Mouse (Mus musculus) forebrain, embryonic 15.5 days (tissue): ENCODE results near the gene Tmem248. TPM values are rescaled to one million over a fixed set of nuclear protein-coding genes. Genes with fewer than 3 reads are reported as not detected.

Experiments
- ATAC-seq: fragments of 200-750 bp; cut with Nextera tagmentation; replicated peaks from 2 replicates; pipeline ENCODE4 v1.8.0; 2017; ENCODE audit warnings: mild to moderate bottlenecking, moderate TSS enrichment, moderate library complexity
- H3K27ac ChIP-seq: fragments of 300-500 bp; sonication (generic); replicated peaks from 2 replicates; pipeline ENCODE4 v1.5.1; 2015; ENCODE audit warnings: mild to moderate bottlenecking, inconsistent platforms
- H3K27me3 ChIP-seq: fragments of 300-500 bp; sonication (generic); 2 replicates; pipeline ENCODE4 v1.6.1; 2015; ENCODE audit warnings: inconsistent platforms
- H3K36me3 ChIP-seq: fragments of 300-500 bp; sonication (generic); 2 replicates; pipeline ENCODE4 v1.6.1; 2015; ENCODE audit warnings: mild to moderate bottlenecking, inconsistent platforms
- H3K4me1 ChIP-seq: fragments of 300-500 bp; sonication (generic); 2 replicates; pipeline ENCODE4 v1.6.1; 2015; ENCODE audit warnings: inconsistent platforms
- H3K4me2 ChIP-seq: fragments of 300-500 bp; sonication (generic); replicated peaks from 2 replicates; pipeline ENCODE4 v1.6.1; 2015; ENCODE audit warnings: mild to moderate bottlenecking, inconsistent platforms
- H3K4me3 ChIP-seq: fragments of 300-500 bp; sonication (generic); 2 replicates; pipeline ENCODE4 v1.5.1; 2015; ENCODE audit warnings: mild to moderate bottlenecking, inconsistent platforms
- H3K9ac ChIP-seq: fragments of 300-500 bp; sonication (generic); replicated peaks from 2 replicates; pipeline ENCODE4 v1.6.1; 2015; ENCODE audit warnings: mild to moderate bottlenecking, inconsistent platforms
- H3K9me3 ChIP-seq: fragments of 300-500 bp; sonication (generic); 2 replicates; pipeline ENCODE4 v1.6.1; 2016; ENCODE audit warnings: inconsistent platforms
- whole genome bisulfite sequencing: fragments of 180-500 bp; shearing (Covaris S2); methylation state at CpG from one replicate; pipeline ENCODE4 v1.1.7; 2015; ENCODE audit warnings: mixed read lengths; 5-methylcytosine and 5-hydroxymethylcytosine counted together
- polyA plus RNA-seq: library from polyadenylated mRNA; unstranded; fragments of >200 nt; fragmentation: Nextera tagmentation; extraction: Ambion mirVana; gene quantifications from 2 replicates; pipeline ENCODE4 v1.2.1, GENCODE M21; 2015

Tmem248 gene
- polyA plus RNA-seq, 1 experiment from 2014 or later: 24.1 TPM

DNA sequence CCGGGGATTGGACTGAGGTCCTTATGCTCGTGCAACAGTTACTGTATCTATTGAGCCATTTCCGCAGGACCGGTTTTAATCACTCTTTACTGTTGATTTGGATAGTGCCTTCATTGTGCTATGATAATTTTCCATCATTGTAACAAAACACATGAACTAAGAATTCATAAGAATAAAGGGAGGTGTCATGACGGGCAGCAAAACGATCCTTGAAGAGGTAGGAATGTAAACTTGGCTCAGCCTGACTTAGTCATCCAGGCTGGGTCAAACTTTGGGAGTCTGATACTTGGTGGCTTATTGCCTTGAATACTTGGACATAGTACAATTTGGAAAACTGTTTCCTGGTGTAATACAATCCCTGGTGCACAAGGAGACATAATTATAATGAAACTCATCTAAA is 31.6 kb upstream of the Tmem248 start:
- Histone ChIP-seq H3K27ac (no peak overlapping the region), H3K4me3 (no peak overlapping the region), H3K9ac (no peak overlapping the region), H3K36me3 (peaks cover 16% of the 10 kb centered on the region), H3K4me2 (no peak overlapping the region), H3K27me3 (no peaks in the 10 kb centered on the region), H3K9me3 (no peaks in the 10 kb centered on the region), H3K4me1 (peaks cover 4% of the 10 kb centered on the region; the same call in 1 of the 2 replicates)
- 92% methylated on average over 6 of the region's 6 CpGs for WGBS
- no peak for ATAC-seq

GRCm38 (mm10) chr5:130187383-130187782 is 29.5 kb upstream of the Tmem248 start:
- H3K27ac ChIP-seq: no peak overlapping the region
- H3K36me3 ChIP-seq: peaks cover 35% of the 10 kb centered on the region
- 34% methylated on average over 7 of the region's 7 CpGs for WGBS
- ATAC-seq: no peak
- no peaks in the 10 kb centered on the region for H3K27me3 ChIP-seq
- no peak overlapping the region for H3K9ac ChIP-seq
- H3K4me1 ChIP-seq: peaks cover 4% of the 10 kb centered on the region; the same call in 1 of the 2 replicates
- no peak overlapping the region for H3K4me2 ChIP-seq
- H3K4me3 ChIP-seq: no peak overlapping the region
- H3K9me3 ChIP-seq: no peaks in the 10 kb centered on the region

GRCm38 (mm10) chr5:130190909-130191308 is 26.0 kb upstream of the Tmem248 start:
- H3K27me3 ChIP-seq: no peaks in the 10 kb centered on the region
- H3K27ac ChIP-seq: no peak overlapping the region
- no peak overlapping the region for H3K4me3 ChIP-seq
- WGBS: 92% methylated on average over 6 of the region's 6 CpGs
- peaks cover 4% of the 10 kb centered on the region; the same call in 1 of the 2 replicates for H3K4me1 ChIP-seq
- ATAC-seq: no peak
- peaks cover 47% of the 10 kb centered on the region for H3K36me3 ChIP-seq
- H3K9ac ChIP-seq: no peak overlapping the region
- H3K9me3 ChIP-seq: no peaks in the 10 kb centered on the region
- no peak overlapping the region for H3K4me2 ChIP-seq

- ATAC-seq: no peak
- H3K9ac ChIP-seq: no peak overlapping the region
- H3K36me3 ChIP-seq: peaks cover 47% of the 10 kb centered on the region
- H3K4me1 ChIP-seq: peaks cover 4% of the 10 kb centered on the region; the same call in 1 of the 2 replicates
- H3K9me3 ChIP-seq: no peaks in the 10 kb centered on the region
- WGBS: 94% methylated on average over 6 of the region's 6 CpGs
- H3K27ac ChIP-seq: no peak overlapping the region
- H3K4me2 ChIP-seq: no peak overlapping the region
- no peaks in the 10 kb centered on the region for H3K27me3 ChIP-seq
- H3K4me3 ChIP-seq: no peak overlapping the region
Observed at GRCm38 (mm10) chr5:130191865-130192264, 25.0 kb upstream of the Tmem248 start.

DNA sequence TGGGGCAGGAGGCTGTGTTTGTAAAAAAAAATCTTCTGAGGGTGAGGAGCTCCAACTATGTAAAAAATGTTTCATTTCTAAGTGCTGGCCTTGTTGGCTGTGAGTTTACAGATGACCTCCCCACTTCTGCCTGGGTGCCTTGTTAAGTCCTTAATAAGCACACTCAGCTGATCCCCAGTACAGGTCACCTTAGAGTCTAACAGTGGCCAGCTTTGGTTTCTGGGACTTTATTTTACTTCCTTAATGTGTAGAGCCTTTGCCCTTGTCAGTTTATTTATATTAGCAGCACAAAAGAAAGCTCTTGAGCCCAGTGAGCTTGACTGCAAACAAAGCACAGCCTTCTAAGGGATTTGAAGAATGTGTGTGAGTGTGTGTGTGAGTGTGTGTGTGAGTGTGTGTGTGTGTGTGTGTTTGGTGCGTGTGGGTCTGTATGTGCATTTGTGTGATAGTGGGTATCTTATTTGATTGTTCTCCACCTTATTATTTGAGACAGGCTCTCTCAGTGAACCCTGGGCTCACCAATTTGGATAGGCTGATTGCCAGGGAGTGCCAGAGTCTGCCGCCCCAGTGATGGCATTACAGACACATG is 24.4 kb upstream of the Tmem248 start:
- Histone ChIP-seq H3K36me3 (peaks cover 47% of the 10 kb centered on the region), H3K4me3 (no peak overlapping the region)

GRCm38 (mm10) chr5:130193760-130194159 is 23.1 kb upstream of the Tmem248 start:
- no peak overlapping the region for H3K4me3 ChIP-seq
- no peaks in the 10 kb centered on the region for H3K4me1 ChIP-seq
- H3K9me3 ChIP-seq: no peaks in the 10 kb centered on the region
- no peak for ATAC-seq
- H3K27ac ChIP-seq: no peak overlapping the region
- no peaks in the 10 kb centered on the region for H3K27me3 ChIP-seq
- H3K4me2 ChIP-seq: no peak overlapping the region
- H3K36me3 ChIP-seq: peaks cover 52% of the 10 kb centered on the region
- 90% methylated on average over 3 of the region's 3 CpGs for WGBS
- no peak overlapping the region for H3K9ac ChIP-seq

More for the DNA sequence above, 24.4 kb upstream of the Tmem248 start:
- Histone ChIP-seq H3K9me3 (no peaks in the 10 kb centered on the region), H3K27ac (no peak overlapping the region), H3K4me2 (no peak overlapping the region), H3K4me1 (peaks cover 1% of the 10 kb centered on the region; the same call in 1 of the 2 replicates), H3K27me3 (no peaks in the 10 kb centered on the region), H3K9ac (no peak overlapping the region)
- ATAC-seq: no peak
- 80% methylated on average over 2 of the region's 2 CpGs for WGBS

GRCm38 (mm10) chr5:130196307-130196706 is 20.6 kb upstream of the Tmem248 start:
- H3K36me3 ChIP-seq: peaks cover 32% of the 10 kb centered on the region
- H3K9ac ChIP-seq: no peak overlapping the region
- H3K27ac ChIP-seq: no peak overlapping the region
- H3K27me3 ChIP-seq: no peaks in the 10 kb centered on the region
- ATAC-seq: no peak
- no peaks in the 10 kb centered on the region for H3K9me3 ChIP-seq
- WGBS: 96% methylated on average over 1 of the region's 1 CpGs
- H3K4me1 ChIP-seq: no peaks in the 10 kb centered on the region
- H3K4me3 ChIP-seq: no peak overlapping the region
- no peak overlapping the region for H3K4me2 ChIP-seq

GRCm38 (mm10) chr5:130197454-130197853 is 19.4 kb upstream of the Tmem248 start:
- 89% methylated on average over 3 of the region's 3 CpGs for WGBS
- no peak overlapping the region for H3K27ac ChIP-seq
- H3K4me1 ChIP-seq: no peaks in the 10 kb centered on the region
- no peaks in the 10 kb centered on the region for H3K9me3 ChIP-seq
- H3K4me2 ChIP-seq: no peak overlapping the region
- no peak overlapping the region for H3K9ac ChIP-seq
- ATAC-seq: no peak
- peaks cover 21% of the 10 kb centered on the region for H3K36me3 ChIP-seq
- no peaks in the 10 kb centered on the region for H3K27me3 ChIP-seq
- H3K4me3 ChIP-seq: no peak overlapping the region

DNA sequence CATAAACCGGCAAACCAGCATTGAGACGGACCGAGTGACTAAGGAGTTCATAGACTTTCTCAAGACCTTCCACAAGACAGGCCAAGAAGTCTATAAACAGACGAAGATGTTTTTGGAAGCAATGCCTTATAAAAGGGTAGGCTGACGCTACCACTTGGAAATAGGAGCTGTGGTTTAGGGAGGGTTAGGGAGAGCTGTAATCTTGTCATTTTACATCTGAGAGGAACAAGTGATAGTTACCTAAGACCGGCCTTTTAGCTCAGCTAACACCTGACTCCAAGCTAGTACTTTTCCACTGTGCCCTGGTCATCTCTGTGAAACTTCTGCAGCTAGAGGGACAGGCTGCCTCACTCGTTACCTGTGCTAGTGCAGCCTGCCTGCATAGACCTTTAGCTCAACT is 18.9 kb upstream of the Tmem248 start:
- no peak for ATAC-seq

DNA sequence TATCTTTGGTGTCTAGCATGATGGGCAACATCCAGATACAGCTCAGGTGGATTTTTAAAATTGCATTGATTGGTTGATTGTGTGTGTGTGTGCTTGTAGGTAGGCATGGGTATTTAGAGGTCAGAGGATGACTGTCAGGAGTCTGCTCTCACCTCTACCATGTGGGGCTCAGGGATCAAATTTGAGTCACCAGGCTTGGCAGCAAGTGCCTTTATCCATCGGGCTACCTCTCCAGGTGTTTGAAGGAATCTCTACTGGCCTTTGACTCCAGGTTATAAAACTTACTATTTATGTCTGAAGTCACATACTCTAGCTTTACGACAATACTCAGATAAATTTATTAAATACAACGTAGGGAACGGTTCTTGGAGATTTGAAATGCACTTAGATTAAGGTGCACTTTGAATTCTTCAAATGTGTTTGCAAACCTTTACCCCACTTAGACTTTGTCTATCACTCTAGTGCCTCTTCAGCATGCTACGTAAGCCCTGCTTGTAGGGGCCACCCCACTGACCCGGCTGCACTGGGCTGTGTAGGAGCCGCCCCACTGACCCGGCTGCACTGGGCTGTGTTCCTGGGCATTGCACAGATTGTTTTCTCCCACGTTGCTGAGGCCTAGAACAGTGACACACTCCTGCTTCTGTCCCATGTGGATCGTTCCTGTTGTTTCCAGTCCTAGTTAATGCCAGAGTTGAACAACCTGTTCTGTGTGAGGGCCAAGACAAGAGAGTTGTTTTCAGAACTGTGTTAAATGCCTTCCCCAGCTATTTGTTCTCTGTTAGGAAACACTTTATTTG is 16.4 kb upstream of the Tmem248 start:
- no peaks in the 10 kb centered on the region for H3K4me1 ChIP-seq
- H3K27ac ChIP-seq: no peak overlapping the region
- H3K4me2 ChIP-seq: no peak overlapping the region
- peaks cover 9% of the 10 kb centered on the region; the same call in 1 of the 2 replicates for H3K36me3 ChIP-seq
- no peaks in the 10 kb centered on the region for H3K27me3 ChIP-seq
- H3K4me3 ChIP-seq: no peak overlapping the region
- H3K9me3 ChIP-seq: no peaks in the 10 kb centered on the region
- H3K9ac ChIP-seq: no peak overlapping the region
- ATAC-seq: no peak
- 89% methylated on average over 10 of the region's 10 CpGs for WGBS

More for the DNA sequence above, 18.9 kb upstream of the Tmem248 start:
- H3K27me3 ChIP-seq: no peaks in the 10 kb centered on the region
- no peak overlapping the region for H3K4me3 ChIP-seq
- 96% methylated on average over 7 of the region's 7 CpGs for WGBS
- no peaks in the 10 kb centered on the region for H3K4me1 ChIP-seq
- H3K4me2 ChIP-seq: no peak overlapping the region
- no peak overlapping the region for H3K27ac ChIP-seq
- no peaks in the 10 kb centered on the region for H3K9me3 ChIP-seq
- H3K9ac ChIP-seq: no peak overlapping the region
- peaks cover 17% of the 10 kb centered on the region for H3K36me3 ChIP-seq

- no peak overlapping the region for H3K27ac ChIP-seq
- peaks cover 13% of the 10 kb centered on the region for H3K36me3 ChIP-seq
- WGBS: 80% methylated on average over 4 of the region's 4 CpGs
- no peaks in the 10 kb centered on the region for H3K4me1 ChIP-seq
- no peak overlapping the region for H3K4me2 ChIP-seq
- no peaks in the 10 kb centered on the region for H3K9me3 ChIP-seq
- ATAC-seq: no peak
- H3K27me3 ChIP-seq: no peaks in the 10 kb centered on the region
- no peak overlapping the region for H3K4me3 ChIP-seq
- H3K9ac ChIP-seq: no peak overlapping the region
Observed at GRCm38 (mm10) chr5:130203948-130204347, 12.9 kb upstream of the Tmem248 start.

DNA sequence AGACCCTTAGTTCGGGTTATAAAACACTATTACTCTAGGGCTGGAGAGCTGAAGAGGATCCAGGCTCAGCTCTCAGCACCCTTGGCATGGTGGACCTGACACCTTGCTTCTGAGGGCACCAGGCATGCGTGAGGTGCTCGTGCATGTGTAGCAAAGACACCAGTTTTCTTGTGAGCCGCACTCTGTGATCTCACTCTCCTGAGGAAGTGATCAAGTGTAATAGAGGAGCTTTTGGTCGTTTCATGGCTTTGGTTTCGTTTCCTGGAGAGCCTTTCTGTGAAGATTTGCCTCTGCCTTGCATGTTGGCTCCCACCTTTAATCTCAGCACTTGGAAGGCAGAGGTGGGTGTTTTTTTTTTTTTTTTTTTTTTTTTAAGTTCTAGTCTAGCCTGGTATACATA is 12.3 kb upstream of the Tmem248 start:
- Histone ChIP-seq H3K9ac (no peak overlapping the region), H3K36me3 (peaks cover 19% of the 10 kb centered on the region), H3K9me3 (no peaks in the 10 kb centered on the region), H3K27me3 (no peaks in the 10 kb centered on the region), H3K27ac (no peak overlapping the region), H3K4me3 (no peak overlapping the region), H3K4me2 (no peak overlapping the region), H3K4me1 (no peaks in the 10 kb centered on the region)
- ATAC-seq: no peak
- WGBS: 86% methylated on average over 6 of the region's 6 CpGs
